Mouse (Mus musculus) monocyte, adult 2 months (primary cell): ENCODE results near the gene Gatd1.
"Not testable (repeated sequence)": the region's sequence is repeated elsewhere in the genome, so short reads cannot be mapped to it uniquely, and the experiment has no call there.

Source experiments
- DNase-seq, 2 experiments: peaks; one replicate each; pipeline ENCODE4 v3.0.0; 2022; ENCODE audit warnings: low spot score in 2 of 2, low read depth in 1 of 2

Gatd1 gene

GRCm38 (mm10) chr7:141429310-141429709 is 15.4 kb upstream of the Gatd1 start, which contains the start of gene Cend1:
TSS of gene Cend1 (minus strand) at chr7:141429491.
- no peak for DNase-seq

- DNase-seq: no peak
These were observed 14.8 kb upstream of the Gatd1 start for GRCm38 (mm10) chr7:141428701-141429100.

GRCm38 (mm10) chr7:141426948-141427730 is 13.2 kb upstream of the Gatd1 start:
- no peak for DNase-seq

GRCm38 (mm10) chr7:141423811-141424210 is 9.9 kb upstream of the Gatd1 start:
- DNase-seq: no peak

GRCm38 (mm10) chr7:141420030-141420702 is 6.2 kb upstream of the Gatd1 start:
- DNase-seq: no peak

GRCm38 (mm10) chr7:141418970-141419369 is 5.0 kb upstream of the Gatd1 start:
- peak in 1 of 2 experiments; percentile 47 for DNase-seq

- no peak for DNase-seq
These were observed 4.1 kb upstream of the Gatd1 start for GRCm38 (mm10) chr7:141417731-141418681.

- no peak for DNase-seq
These were observed 2.4 kb upstream of the Gatd1 start for GRCm38 (mm10) chr7:141416144-141416841.

GRCm38 (mm10) chr7:141413331-141413730 is 605 bp downstream of the Gatd1 start:
- DNase-seq: no peak

- DNase-seq: no peak
These were observed 2.3 kb downstream of the Gatd1 start for GRCm38 (mm10) chr7:141411667-141412066.

GRCm38 (mm10) chr7:141410631-141411030 is 3.3 kb downstream of the Gatd1 start:
- DNase-seq: no peak

GRCm38 (mm10) chr7:141408833-141409232 is 5.1 kb downstream of the Gatd1 start:
- DNase-seq: peak; percentile 57 to 77

- not testable (repeated sequence) for DNase-seq
These were observed 6.3 kb downstream of the Gatd1 start for GRCm38 (mm10) chr7:141407670-141408069.

- DNase-seq: no peak
These were observed 8.5 kb downstream of the Gatd1 start for GRCm38 (mm10) chr7:141405466-141405865.

GRCm38 (mm10) chr7:141403305-141403704 is 10.6 kb downstream of the Gatd1 start:
- peak in 1 of 2 experiments; percentile 37 for DNase-seq

GRCm38 (mm10) chr7:141395348-141395747 is 18.6 kb downstream of the Gatd1 start:
- DNase-seq: no peak

GRCm38 (mm10) chr7:141394771-141395170 is 19.2 kb downstream of the Gatd1 start:
- DNase-seq: peak; percentile 52 to 69

- DNase-seq: peak; percentile 55 to 57
These were observed 19.8 kb downstream of the Gatd1 start for GRCm38 (mm10) chr7:141394158-141394557.

- DNase-seq: no peak
These were observed 21.2 kb downstream of the Gatd1 start for GRCm38 (mm10) chr7:141392552-141393222.
